Mouse (Mus musculus) MEL (cell line): ENCODE data around the gene Flnb. TPM values are rescaled to one million over a fixed set of nuclear protein-coding genes. Genes with fewer than 3 reads are reported as not detected.

ENCODE experiments used
- DNase-seq: peaks from one replicate; pipeline ENCODE4 v3.0.0; 2011; ENCODE audit warnings: low read depth, low spot score
- H3K27ac ChIP-seq: 2 replicates; pipeline ENCODE4 v1.5.1; 2012; ENCODE audit warnings: low read depth, mild to moderate bottlenecking, control low read depth, low read length, moderate library complexity; ENCODE audit not compliant: control insufficient read depth
- H3K27me3 ChIP-seq, 2 experiments: fragments of 150-350 bp in 1 of 2; sonication (generic) in 1 of 2; 2 replicates each; pipeline ENCODE4 v1.6.1; 2012; ENCODE audit warnings: low read length in 2 of 2, mild to moderate bottlenecking in 2 of 2, improper control_type of control experiment in 1 of 2, moderate library complexity in 1 of 2; ENCODE audit not compliant: insufficient read depth in 2 of 2, control insufficient read depth in 1 of 2
- H3K36me3 ChIP-seq, 2 experiments: 2 replicates each; pipeline ENCODE4 v1.6.1; 2012 to 2014; ENCODE audit warnings: low read length in 2 of 2, improper control_type of control experiment in 1 of 2, inconsistent platforms in 1 of 2, mild to moderate bottlenecking in 1 of 2; ENCODE audit not compliant: insufficient read depth in 2 of 2, control insufficient read depth in 1 of 2
- H3K4me1 ChIP-seq, 2 experiments: fragments of 150-350 bp in 1 of 2; sonication (generic) in 1 of 2; 2 replicates each; pipeline ENCODE4 v1.6.1; 2012; ENCODE audit warnings: low read length in 2 of 2, improper control_type of control experiment in 1 of 2, mild to moderate bottlenecking in 1 of 2; ENCODE audit not compliant: insufficient read depth in 2 of 2, control insufficient read depth in 1 of 2
- H3K4me3 ChIP-seq, 2 experiments: fragments of 150-350 bp in 1 of 2; sonication (generic) in 1 of 2; 2 replicates each; pipeline ENCODE4 v1.5.1; 2012; ENCODE audit warnings: low read depth in 2 of 2, low read length in 2 of 2, mild to moderate bottlenecking in 2 of 2, moderate library complexity in 2 of 2, control low read depth in 1 of 2, improper control_type of control experiment in 1 of 2; ENCODE audit not compliant: control insufficient read depth in 1 of 2, insufficient read depth in 1 of 2
- H3K79me2 ChIP-seq: 2 replicates; pipeline ENCODE4 v1.6.1; 2012; ENCODE audit warnings: mild to moderate bottlenecking, low read length, moderate library complexity; ENCODE audit not compliant: control insufficient read depth, poor library complexity, insufficient read depth
- H3K9ac ChIP-seq: 2 replicates; pipeline ENCODE4 v1.6.1; 2012; ENCODE audit warnings: low read depth, mild to moderate bottlenecking, control low read depth, low read length, moderate library complexity; ENCODE audit not compliant: control insufficient read depth, poor library complexity, severe bottlenecking
- H3K9me3 ChIP-seq: fragments of 150-350 bp; sonication (generic); replicated peaks from 2 replicates; pipeline ENCODE4 v1.6.1; 2012; ENCODE audit warnings: mild to moderate bottlenecking, low read length, improper control_type of control experiment, moderate library complexity; ENCODE audit not compliant: insufficient read depth
- BHLHE40 ChIP-seq: IDR thresholded peaks from 2 replicates; pipeline ENCODE4 v1.6.1; 2012; ENCODE audit warnings: low read depth, mild to moderate bottlenecking, inconsistent platforms, low read length, improper control_type of control experiment, borderline replicate concordance
- CHD1 ChIP-seq: IDR thresholded peaks from 2 replicates; pipeline ENCODE4 v1.6.1; 2012; ENCODE audit warnings: low read depth, mild to moderate bottlenecking, inconsistent platforms, low read length, improper control_type of control experiment
- CTCF ChIP-seq, 3 experiments: IDR thresholded peaks in 2 of 3; conservative IDR thresholded peaks in 1 of 3; 2 replicates each; pipeline ENCODE4 v1.5.1; 2011 to 2012; ENCODE audit warnings: low read length in 3 of 3, low read depth in 2 of 3, mild to moderate bottlenecking in 2 of 3, improper control_type of control experiment in 1 of 3, inconsistent platforms in 1 of 3, mixed read lengths in 1 of 3, moderate library complexity in 1 of 3; ENCODE audit not compliant: control insufficient read depth in 1 of 3, insufficient read depth in 1 of 3, poor library complexity in 1 of 3, severe bottlenecking in 1 of 3
- EP300 ChIP-seq, 2 experiments: IDR thresholded peaks; 2 replicates each; pipeline ENCODE4 v1.6.1; 2011; ENCODE audit warnings: improper control_type of control experiment in 2 of 2, low read length in 2 of 2, low read depth in 1 of 2, mild to moderate bottlenecking in 1 of 2
- ETS1 ChIP-seq: IDR thresholded peaks from 2 replicates; pipeline ENCODE4 v1.6.1; 2012; ENCODE audit warnings: low read depth, mild to moderate bottlenecking, inconsistent platforms, low read length, improper control_type of control experiment, moderate library complexity
- GABPA ChIP-seq: IDR thresholded peaks from 2 replicates; pipeline ENCODE4 v1.6.1; 2012; ENCODE audit warnings: low read depth, mild to moderate bottlenecking, inconsistent platforms, low read length, improper control_type of control experiment, moderate library complexity
- GATA1 ChIP-seq: IDR thresholded peaks from 2 replicates; pipeline ENCODE4 v1.6.1; 2011; ENCODE audit warnings: low read depth, low read length, improper control_type of control experiment
- KAT2A ChIP-seq: conservative IDR thresholded peaks from 2 replicates; pipeline ENCODE4 v1.6.1; 2012; ENCODE audit warnings: low read depth, low read length, improper control_type of control experiment, inconsistent platforms
- MAZ ChIP-seq: IDR thresholded peaks from 2 replicates; pipeline ENCODE4 v1.6.1; 2012; ENCODE audit warnings: low read depth, mild to moderate bottlenecking, inconsistent platforms, low read length, improper control_type of control experiment
- MEF2A ChIP-seq: IDR thresholded peaks from 2 replicates; pipeline ENCODE4 v1.6.1; 2014; ENCODE audit warnings: low read depth, mild to moderate bottlenecking, inconsistent platforms, low read length, improper control_type of control experiment; ENCODE audit not compliant: poor library complexity, insufficient replicate concordance, severe bottlenecking; ENCODE audit errors: extremely low read depth
- MXI1 ChIP-seq: IDR thresholded peaks from 2 replicates; pipeline ENCODE4 v1.6.1; 2011; ENCODE audit warnings: mild to moderate bottlenecking, low read depth, low read length, improper control_type of control experiment
- MYB ChIP-seq: IDR thresholded peaks from 2 replicates; pipeline ENCODE4 v1.6.1; 2011; ENCODE audit warnings: mild to moderate bottlenecking, low read depth, low read length, improper control_type of control experiment
- POLR2AphosphoS2 ChIP-seq: IDR thresholded peaks from 2 replicates; pipeline ENCODE4 v1.6.1; 2011; ENCODE audit warnings: low read length, improper control_type of control experiment
- RAD21 ChIP-seq: IDR thresholded peaks from 2 replicates; pipeline ENCODE4 v1.6.1; 2011; ENCODE audit warnings: mild to moderate bottlenecking, low read depth, low read length, improper control_type of control experiment
- RCOR1 ChIP-seq: IDR thresholded peaks from 2 replicates; pipeline ENCODE4 v1.6.1; 2012; ENCODE audit warnings: low read depth, mild to moderate bottlenecking, inconsistent platforms, low read length, improper control_type of control experiment
- SIN3A ChIP-seq: IDR thresholded peaks from 2 replicates; pipeline ENCODE4 v1.6.1; 2012; ENCODE audit warnings: low read length, improper control_type of control experiment, inconsistent platforms
- SMC3 ChIP-seq: IDR thresholded peaks from 2 replicates; pipeline ENCODE4 v1.6.1; 2011; ENCODE audit warnings: low read depth, low read length, improper control_type of control experiment
- TBP ChIP-seq: IDR thresholded peaks from 2 replicates; pipeline ENCODE4 v1.8.0; 2011; ENCODE audit warnings: low read depth, low read length, improper control_type of control experiment
- UBTF ChIP-seq: IDR thresholded peaks from 2 replicates; pipeline ENCODE4 v1.6.1; 2012; ENCODE audit warnings: low read depth, mild to moderate bottlenecking, inconsistent platforms, low read length, improper control_type of control experiment, moderate library complexity, borderline replicate concordance; ENCODE audit not compliant: insufficient read depth
- USF1 ChIP-seq: IDR thresholded peaks from 2 replicates; pipeline ENCODE4 v1.6.1; 2014; ENCODE audit warnings: low read depth, mild to moderate bottlenecking, inconsistent platforms, low read length, improper control_type of control experiment, moderate library complexity
- USF2 ChIP-seq, 2 experiments: IDR thresholded peaks; 2 replicates each; pipeline ENCODE4 v1.6.1; 2011 to 2012; ENCODE audit warnings: improper control_type of control experiment in 2 of 2, low read length in 2 of 2, borderline replicate concordance in 1 of 2, inconsistent platforms in 1 of 2, low read depth in 1 of 2, mild to moderate bottlenecking in 1 of 2; ENCODE audit not compliant: insufficient read depth in 1 of 2
- ZMIZ1 ChIP-seq: IDR thresholded peaks from 2 replicates; pipeline ENCODE4 v1.6.1; 2012; ENCODE audit warnings: low read depth, mild to moderate bottlenecking, inconsistent platforms, low read length, improper control_type of control experiment, moderate library complexity
- polyA plus RNA-seq, 2 experiments: library from polyadenylated mRNA; stranded (reverse) in 1 of 2; unstranded in 1 of 2; fragments of >175 nt in 1 of 2; fragments of >200 nt in 1 of 2; gene quantifications; 2 replicates each; pipeline versions ENCODE4 v1.2.1 to v1.2.4; 2012; ENCODE audit warnings: low replicate concordance in 2 of 2, low read depth in 1 of 2; ENCODE audit not compliant: insufficient read length in 2 of 2, insufficient read depth in 1 of 2, missing spikeins in 1 of 2
- total RNA-seq: library from RNA; depleted of rRNA; stranded (reverse); fragments of 300-350 nt; gene quantifications from 2 replicates; pipeline ENCODE4 v1.2.3, GENCODE M21; 2012

Gene Flnb
- total and polyA plus RNA-seq, 3 experiments, result 1.0 to 3.1 TPM; not detected in 1

- peaks cover 0 to 5% of the 10 kb centered on the region in 2 experiments; a peak in 2 of 4 replicates for H3K27me3 ChIP-seq
- no peak overlapping the region for H3K27ac ChIP-seq
- no peak overlapping the region for H3K9ac ChIP-seq
- DNase-seq, result no peak
- H3K4me1 ChIP-seq, result no peaks in the 10 kb centered on the region
- 0 out of 4 replicates have a peak, but pooled peaks cover 0 to 3% of the 10 kb centered on the region in 2 experiments for H3K36me3 ChIP-seq
- no peak for TF ChIP-seq KAT2A
- TF ChIP-seq TBP, result no peak
- TF ChIP-seq CHD1, result no peak
- no peak for TF ChIP-seq MEF2A
- TF ChIP-seq USF2 (IDR thresholded peaks at IDR 0.05; ENCODE audit: borderline replicate concordance in 1 of 2, insufficient read depth in 1 of 2, low read depth in 1 of 2, low read length in 2 of 2), result no peak
- H3K4me3 ChIP-seq, result no peak overlapping the region
- H3K9me3 ChIP-seq, result no peaks in the 10 kb centered on the region
- no peaks in the 10 kb centered on the region for H3K79me2 ChIP-seq
Measured at GRCm38 (mm10) chr14:7854366-7854765, 36.6 kb downstream of the Flnb start.

GRCm38 (mm10) chr14:7855101-7855500, 37.3 kb downstream of the Flnb start:
- no peak for TF ChIP-seq UBTF
- no peak for TF ChIP-seq USF2 (IDR thresholded peaks at IDR 0.05; ENCODE audit: borderline replicate concordance in 1 of 2, insufficient read depth in 1 of 2, low read depth in 1 of 2, low read length in 2 of 2)
- no peak for TF ChIP-seq ETS1
- TF ChIP-seq SIN3A, result no peak
- TF ChIP-seq ZMIZ1, result no peak
- no peak for TF ChIP-seq EP300 (IDR thresholded peaks at IDR 0.05; ENCODE audit: low read depth in 1 of 2, low read length in 2 of 2)
- no peak for TF ChIP-seq SMC3
- TF ChIP-seq GATA1, result no peak
- no peak for TF ChIP-seq CHD1
- no peak for TF ChIP-seq USF1
- TF ChIP-seq RAD21, result no peak
- no peak for TF ChIP-seq MYB
- no peak for TF ChIP-seq BHLHE40
- TF ChIP-seq KAT2A, result no peak
- TF ChIP-seq GABPA, result no peak
- no peak for TF ChIP-seq RCOR1
- no peak for TF ChIP-seq CTCF (IDR thresholded peaks at IDR 0.05 in 2 of 3, conservative IDR thresholded peaks at IDR 0.05 in 1 of 3; ENCODE audit: control insufficient read depth in 1 of 3, insufficient read depth in 1 of 3, low read depth in 2 of 3, low read length in 3 of 3, poor library complexity in 1 of 3, severe bottlenecking in 1 of 3)
- TF ChIP-seq MAZ, result no peak
- TF ChIP-seq MXI1, result no peak
- no peak for TF ChIP-seq POLR2AphosphoS2
- H3K27me3 ChIP-seq, result peaks cover 0 to 5% of the 10 kb centered on the region in 2 experiments; a peak in 2 of 4 replicates
- H3K79me2 ChIP-seq, result no peaks in the 10 kb centered on the region
- H3K9me3 ChIP-seq, result no peaks in the 10 kb centered on the region
- H3K4me3 ChIP-seq, result no peak overlapping the region
- no peak overlapping the region for H3K27ac ChIP-seq
- H3K4me1 ChIP-seq, result no peaks in the 10 kb centered on the region
- H3K36me3 ChIP-seq, result 0 out of 4 replicates have a peak, but pooled peaks cover 0 to 3% of the 10 kb centered on the region in 2 experiments
- no peak for DNase-seq
- no peak overlapping the region for H3K9ac ChIP-seq
